Mouse (Mus musculus): ENCODE data around the gene Col11a2.

Col11a2 gene

GRCm38 (mm10) chr17:34026917-34027655, 12.2 kb upstream of the Col11a2 start:
- DNase-seq = peak in 1 of 2 experiments; percentile 53

- DNase-seq = peak; percentile 97 to 98
Observed at GRCm38 (mm10) chr17:34027656-34028223, 11.5 kb upstream of the Col11a2 start, which contains the start of gene H2-Ke6. H2-Ke6 (minus strand) TSS chr17:34028060.

- DNase-seq = no peak
Observed at GRCm38 (mm10) chr17:34028501-34029149, 10.6 kb upstream of the Col11a2 start.

GRCm38 (mm10) chr17:34029150-34029889, 9.9 kb upstream of the Col11a2 start:
- no peak for DNase-seq

GRCm38 (mm10) chr17:34029890-34030595, 9.2 kb upstream of the Col11a2 start:
- DNase-seq = no peak

- DNase-seq = peak in 1 of 2 experiments; percentile 8
Observed at GRCm38 (mm10) chr17:34030861-34031326, 8.3 kb upstream of the Col11a2 start.

- peak; percentile 97 to 99 for DNase-seq
Observed at GRCm38 (mm10) chr17:34031465-34032173, 7.6 kb upstream of the Col11a2 start, which contains the start of the genes Slc39a7 and Rxrb. Slc39a7 (minus strand) TSS chr17:34031682. Rxrb (plus strand) TSS chr17:34031812.

GRCm38 (mm10) chr17:34032174-34032632, 7.0 kb upstream of the Col11a2 start:
- DNase-seq = peak; percentile 70 to 86

- DNase-seq = peak in 1 of 2 experiments; percentile 19
Observed at GRCm38 (mm10) chr17:34032806-34033205, 6.4 kb upstream of the Col11a2 start.

GRCm38 (mm10) chr17:34033441-34033840, 5.8 kb upstream of the Col11a2 start:
- peak in 1 of 2 experiments; percentile 1 for DNase-seq

- peak; percentile 53 to 81 for DNase-seq
Observed at GRCm38 (mm10) chr17:34034064-34034463, 5.2 kb upstream of the Col11a2 start.

- DNase-seq = peak in 1 of 2 experiments; percentile 0
Observed at GRCm38 (mm10) chr17:34035517-34035916, 3.7 kb upstream of the Col11a2 start.

GRCm38 (mm10) chr17:34036647-34037046, 2.6 kb upstream of the Col11a2 start:
- peak; percentile 74 to 87 for DNase-seq

GRCm38 (mm10) chr17:34037241-34037640, 2.0 kb upstream of the Col11a2 start:
- DNase-seq = no peak

GRCm38 (mm10) chr17:34038440-34038839, 797 bp upstream of the Col11a2 start:
- DNase-seq = no peak

GRCm38 (mm10) chr17:34039562-34040450, 569 bp downstream of the Col11a2 start:
- DNase-seq = peak in 1 of 2 experiments; percentile 42

- DNase-seq = no peak
Observed at GRCm38 (mm10) chr17:34045941-34046340, 6.7 kb downstream of the Col11a2 start.

- DNase-seq = no peak
Observed at GRCm38 (mm10) chr17:34047404-34048050, 8.3 kb downstream of the Col11a2 start.

GRCm38 (mm10) chr17:34057224-34057623, 18.0 kb downstream of the Col11a2 start:
- DNase-seq = no peak

GRCm38 (mm10) chr17:34068864-34069263, 29.6 kb downstream of the Col11a2 start:
- no peak for DNase-seq

Data from kidney, postnatal 36 days (tissue).